ENCODE assay signal across 8 mouse cellular contexts in the genomic region with DNA sequence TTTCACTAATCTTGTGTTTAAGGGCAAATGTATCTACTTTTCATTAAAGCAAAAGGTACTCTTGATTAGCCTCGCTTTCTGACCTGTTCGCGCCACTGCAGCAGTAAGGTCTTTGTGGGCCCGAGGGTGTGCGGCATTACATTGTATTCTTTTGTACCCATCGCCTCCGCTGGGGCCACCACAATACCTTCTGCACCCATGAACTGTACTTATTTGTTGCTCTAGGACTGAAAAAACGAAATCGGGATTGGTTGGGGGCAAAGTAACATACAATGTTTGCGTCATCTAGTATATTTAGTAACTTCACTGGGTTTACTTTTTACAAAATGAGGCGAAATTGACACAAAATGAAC. TPM values are rescaled to one million over a fixed set of nuclear protein-coding genes. Genes with fewer than 3 reads are reported as not detected.
DNase-seq lines count a peak whose midpoint lies in the region; ATAC-seq and TF ChIP-seq lines count a peak whose summit lies in the region.

No protein-coding gene starts in this region.

- H3K27me3 ChIP-seq in ES-Bruce4 (ENCODE audit: control insufficient read depth, insufficient read depth, low read length, poor library complexity, severe bottlenecking), result no peaks in the 10 kb centered on the region
- H3K27me3 ChIP-seq in embryonic facial prominence, embryonic 13.5 days, result no peaks in the 10 kb centered on the region
- no peaks in the 10 kb centered on the region for H3K27me3 ChIP-seq in intestine, embryonic 16.5 days (replicated peaks; ENCODE audit: control insufficient read depth, insufficient read depth, low read length)
- H3K27me3 ChIP-seq in stomach, embryonic 14.5 days (ENCODE audit: control insufficient read depth, insufficient read depth, low read length), result no peaks in the 10 kb centered on the region

- TF ChIP-seq CTCF in ES-Bruce4 (IDR thresholded peaks at IDR 0.05; ENCODE audit: low read depth, low read length), result no peak

- TF ChIP-seq POLR2A in ES-Bruce4 (IDR thresholded peaks at IDR 0.05; ENCODE audit: insufficient read depth, low read length), result no peak

- DNase-seq in adrenal gland, postnatal 10 days, result peak; percentile 40
- DNase-seq in adrenal gland, adult 8-10 months, result no peak
- DNase-seq in lung, postnatal 36 days, result peak; percentile 25

- peak overlapping the region; percentile 96 for H3K27ac ChIP-seq in ES-Bruce4 (ENCODE audit: insufficient read depth, low read length)
- H3K27ac ChIP-seq in embryonic facial prominence, embryonic 13.5 days, result peak overlapping the region; percentile 99
- peak overlapping the region; percentile 99 for H3K27ac ChIP-seq in intestine, embryonic 16.5 days (ENCODE audit: low read length)
- peak overlapping the region; percentile 98 for H3K27ac ChIP-seq in stomach, embryonic 14.5 days (ENCODE audit: low read length)

- peak overlapping the region; percentile 77 for H3K4me3 ChIP-seq in ES-Bruce4 (ENCODE audit: low read depth, low read length)
- H3K4me3 ChIP-seq in embryonic facial prominence, embryonic 13.5 days, result peak overlapping the region; percentile 81
- peak overlapping the region; percentile 77 for H3K4me3 ChIP-seq in intestine, embryonic 16.5 days (ENCODE audit: low read length)
- H3K4me3 ChIP-seq in stomach, embryonic 14.5 days (ENCODE audit: low read depth, low read length), result peak overlapping the region; percentile 79

- H3K9me3 ChIP-seq in ES-Bruce4 (replicated peaks; ENCODE audit: control insufficient read depth, insufficient read depth, low read length, poor library complexity, severe bottlenecking), result no peaks in the 10 kb centered on the region
- H3K9me3 ChIP-seq in embryonic facial prominence, embryonic 13.5 days, result 0 out of 2 replicates have a peak, but pooled peaks cover 4% of the 10 kb centered on the region
- no peaks in the 10 kb centered on the region for H3K9me3 ChIP-seq in intestine, embryonic 16.5 days (ENCODE audit: control insufficient read depth, low read length)
- H3K9me3 ChIP-seq in stomach, embryonic 14.5 days (ENCODE audit: control insufficient read depth, low read depth, low read length), result no peaks in the 10 kb centered on the region

- 4% methylated on average over 11 of the region's 11 CpGs for WGBS in embryonic facial prominence, embryonic 13.5 days
- 3% methylated on average over 11 of the region's 11 CpGs for WGBS in intestine, embryonic 16.5 days
- 5% methylated on average over 11 of the region's 11 CpGs for WGBS in stomach, embryonic 14.5 days

- H3K36me3 ChIP-seq in ES-Bruce4 (ENCODE audit: control insufficient read depth, insufficient read depth, low read length, poor library complexity, severe bottlenecking), result no peaks in the 10 kb centered on the region
- 0 out of 2 replicates have a peak, but pooled peaks cover 5% of the 10 kb centered on the region for H3K36me3 ChIP-seq in embryonic facial prominence, embryonic 13.5 days
- no peaks in the 10 kb centered on the region for H3K36me3 ChIP-seq in intestine, embryonic 16.5 days (ENCODE audit: control insufficient read depth, insufficient read depth, low read length)
- no peaks in the 10 kb centered on the region for H3K36me3 ChIP-seq in stomach, embryonic 14.5 days (ENCODE audit: control insufficient read depth, insufficient read depth, low read length)

- no peak for ATAC-seq in embryonic facial prominence, embryonic 13.5 days (ENCODE audit: insufficient number of reproducible peaks, insufficient read depth, low FRiP score, low TSS enrichment, low read depth)
- no peak for ATAC-seq in intestine, embryonic 16.5 days
- ATAC-seq in stomach, embryonic 14.5 days (ENCODE audit: insufficient number of reproducible peaks, insufficient read depth, low FRiP score, low read depth), result no peak
- ATAC-seq in monocyte, adult 5-6 weeks (replicated peaks; ENCODE audit: insufficient number of reproducible peaks, low FRiP score, low TSS enrichment, poor library complexity, severe bottlenecking), result no peak

- peak overlapping the region; percentile 76 for H3K4me2 ChIP-seq in embryonic facial prominence, embryonic 13.5 days
- peak overlapping the region; percentile 78 for H3K4me2 ChIP-seq in intestine, embryonic 16.5 days (ENCODE audit: low read depth, low read length)
- H3K4me2 ChIP-seq in stomach, embryonic 14.5 days (replicated peaks; ENCODE audit: low read depth, low read length), result peak overlapping the region; percentile 64

- no peak for TF ChIP-seq EP300 in ES-Bruce4 (IDR thresholded peaks at IDR 0.05; ENCODE audit: insufficient read depth, low read depth, low read length)

- peaks cover 3% of the 10 kb centered on the region for H3K4me1 ChIP-seq in ES-Bruce4 (ENCODE audit: control insufficient read depth, insufficient read depth, low read length)
- peaks cover 24% of the 10 kb centered on the region for H3K4me1 ChIP-seq in embryonic facial prominence, embryonic 13.5 days
- H3K4me1 ChIP-seq in intestine, embryonic 16.5 days (ENCODE audit: control insufficient read depth, insufficient read depth, low read length), result peaks cover 12% of the 10 kb centered on the region
- peaks cover 7% of the 10 kb centered on the region; the same call in 1 of the 2 replicates for H3K4me1 ChIP-seq in stomach, embryonic 14.5 days (ENCODE audit: control insufficient read depth, insufficient read depth, low read length)

- peak overlapping the region; percentile 99 for H3K9ac ChIP-seq in ES-Bruce4 (ENCODE audit: low read depth, poor library complexity, severe bottlenecking)
- peak overlapping the region; percentile 95 for H3K9ac ChIP-seq in embryonic facial prominence, embryonic 13.5 days
- peak overlapping the region; percentile 99 for H3K9ac ChIP-seq in intestine, embryonic 16.5 days (ENCODE audit: low read depth, low read length)
- H3K9ac ChIP-seq in stomach, embryonic 14.5 days (replicated peaks; ENCODE audit: low read depth, low read length), result peak overlapping the region; percentile 97

RNA-seq across cellular contexts. Expression of gene Prdm10, which starts 1.3 kb away (rescaled TPM):
- total RNA-seq in adrenal gland, postnatal 10 days (2021), result 1 to 10 TPM; 5.9 to 7.8 TPM
- total RNA-seq in adrenal gland, adult 8-10 months (2022), result 10 to 100 TPM in 3 of 4 experiments, 1 to 10 TPM in 1; 7.9 to 10.8 (median 10.5) TPM
- 18.0 and 20.7 TPM in 2 replicates for polyA plus RNA-seq in ES-Bruce4 (2011; ENCODE audit: insufficient read depth, insufficient read length, low read depth, missing spikeins)
- polyA plus RNA-seq in embryonic facial prominence, embryonic 13.5 days (2015; fragmentation: Nextera tagmentation; extraction: Ambion mirVana), result 5.5 and 6.5 TPM in 2 replicates
- 3.5 and 4.2 TPM in 2 replicates for polyA plus RNA-seq in intestine, embryonic 16.5 days (2015; fragmentation: Nextera tagmentation; extraction: Ambion mirVana)
- polyA plus RNA-seq in stomach, embryonic 14.5 days (2014; fragmentation: Nextera tagmentation; extraction: Ambion mirVana), result 7.1 and 7.8 TPM in 2 replicates
- total RNA-seq in monocyte, adult 5-6 weeks (2017), result 7.1 to 16.9 TPM (median 9.6 TPM) in 3 replicates
